Mouse (Mus musculus): Measurements from ENCODE around the gene Olfr181. TPM values are rescaled to one million over a fixed set of nuclear protein-coding genes. Genes with fewer than 3 reads are reported as not detected.

The Olfr181 gene
- polyA plus RNA-seq (2016; fragmentation: Nextera tagmentation; extraction: Ambion mirVana), result not detected in 2 replicates

- Histone ChIP-seq H3K9me3 (no peaks in the 10 kb centered on the region), H3K27ac (no peak within 1 kb of the TSS), H3K4me3 (no peak within 1 kb of the TSS), H3K27me3 (ENCODE audit: insufficient read depth, poor library complexity, severe bottlenecking) (no peaks in the 10 kb centered on the region), H3K36me3 (no peaks in the 10 kb centered on the region), H3K4me1 (no peaks in the 10 kb centered on the region)
- WGBS, result 59% methylated on average over 1 of the region's 1 CpGs
- no peak for DNase-seq (ENCODE audit: low spot score)
These were observed at the start of gene Olfr181 for GRCm38 (mm10) chr16:58928655-58929054. Gene Olfr181, minus strand, starts transcription at chr16:58928755.

DNA sequence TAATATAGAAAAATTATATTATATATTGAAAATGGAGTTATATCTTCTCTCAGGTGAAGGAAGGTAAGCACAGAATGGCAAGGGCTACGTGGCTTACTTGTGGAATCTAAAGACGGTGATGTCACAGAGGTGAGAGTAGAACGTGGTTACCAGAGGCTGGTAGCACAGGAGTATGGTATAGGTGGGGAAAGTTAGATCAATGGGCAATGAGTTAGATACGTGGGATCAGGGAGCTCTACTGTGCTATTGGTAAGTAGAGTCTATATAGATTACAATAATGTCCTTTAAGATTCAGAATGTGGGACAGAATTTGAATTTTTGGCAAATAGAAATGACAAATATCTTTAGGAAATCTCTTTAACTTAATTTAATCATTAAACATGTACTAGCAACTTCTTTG lies 737 bp upstream of the Olfr181 start, which contains the start of gene Olfr180:
Gene Olfr180 (minus strand): TSS at position 101 of the 400 bp plus-strand sequence.
- DNase-seq (ENCODE audit: low spot score), result no peak
- Histone ChIP-seq H3K4me3 (no peak within 1 kb of the TSS), H3K27ac (no peak within 1 kb of the TSS), H3K9me3 (no peaks in the 10 kb centered on the region), H3K4me1 (no peaks in the 10 kb centered on the region), H3K27me3 (ENCODE audit: insufficient read depth, poor library complexity, severe bottlenecking) (no peaks in the 10 kb centered on the region), H3K36me3 (no peaks in the 10 kb centered on the region)
- 78% methylated on average over 4 of the region's 4 CpGs for WGBS

GRCm38 (mm10) chr16:58891963-58892362 lies 36.6 kb downstream of the Olfr181 start, which contains the start of gene Olfr178:
Gene Olfr178, minus strand, starts transcription at chr16:58892063.
- Histone ChIP-seq H3K4me1 (no peaks in the 10 kb centered on the region), H3K9me3 (0 out of 2 replicates have a peak, but pooled peaks cover under 1% of the 10 kb centered on the region), H3K36me3 (no peaks in the 10 kb centered on the region), H3K27ac (no peak within 1 kb of the TSS), H3K4me3 (no peak within 1 kb of the TSS), H3K27me3 (ENCODE audit: insufficient read depth, poor library complexity, severe bottlenecking) (no peaks in the 10 kb centered on the region)
- DNase-seq (ENCODE audit: low spot score), result no peak
- WGBS, result 86% methylated on average over 3 of the region's 3 CpGs

DNA sequence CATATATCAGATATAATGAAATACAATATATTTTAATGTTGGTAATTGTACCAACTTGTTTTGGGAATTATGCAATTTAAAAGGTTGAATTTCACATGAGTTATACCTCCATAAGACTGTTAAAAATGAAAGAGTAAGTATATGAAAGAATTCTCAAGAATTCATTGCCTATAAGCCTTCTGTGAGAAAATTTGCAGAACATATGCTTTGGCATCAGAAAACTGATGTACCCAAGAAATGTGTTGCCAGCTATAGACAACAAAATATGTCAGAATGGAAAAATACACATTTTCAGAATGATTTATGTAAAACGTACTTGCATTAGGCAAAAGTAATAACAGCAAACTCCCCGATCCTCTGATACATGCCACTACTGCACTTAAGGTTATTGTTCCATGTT lies 44.1 kb downstream of the Olfr181 start:
- Histone ChIP-seq H3K9me3 (0 out of 2 replicates have a peak, but pooled peaks cover 4% of the 10 kb centered on the region), H3K36me3 (no peaks in the 10 kb centered on the region), H3K27me3 (ENCODE audit: insufficient read depth, poor library complexity, severe bottlenecking) (no peaks in the 10 kb centered on the region), H3K27ac (no peak overlapping the region), H3K4me1 (no peaks in the 10 kb centered on the region), H3K4me3 (no peak overlapping the region)
- 83% methylated on average over 2 of the region's 2 CpGs for WGBS
- no peak for DNase-seq (ENCODE audit: low spot score)

Other genes with a start within 250 kb of the Olfr181 start
- not detected in 2 replicates for gene Gpr15, start 209.7 kb downstream of the Olfr181 start, polyA plus RNA-seq (2016; fragmentation: Nextera tagmentation; extraction: Ambion mirVana)
- gene Cldnd1, start 200.8 kb downstream of the Olfr181 start, polyA plus RNA-seq (2016; fragmentation: Nextera tagmentation; extraction: Ambion mirVana), result 106 TPM in 2 replicates
- gene Olfr172, start 165.6 kb downstream of the Olfr181 start, polyA plus RNA-seq (2016; fragmentation: Nextera tagmentation; extraction: Ambion mirVana), result not detected in 2 replicates
- not detected in 2 replicates for gene Olfr173, start 128.5 kb downstream of the Olfr181 start, polyA plus RNA-seq (2016; fragmentation: Nextera tagmentation; extraction: Ambion mirVana)
- gene Olfr175-ps1, start 102.0 kb downstream of the Olfr181 start, polyA plus RNA-seq (2016; fragmentation: Nextera tagmentation; extraction: Ambion mirVana), result not detected in 2 replicates
- gene Olfr177, start 54.0 kb downstream of the Olfr181 start, polyA plus RNA-seq (2016; fragmentation: Nextera tagmentation; extraction: Ambion mirVana), result not detected in 2 replicates
- not detected in 2 replicates for gene Olfr178, start 36.7 kb downstream of the Olfr181 start, polyA plus RNA-seq (2016; fragmentation: Nextera tagmentation; extraction: Ambion mirVana)
- not detected in 2 replicates for gene Olfr180, start 637 bp upstream of the Olfr181 start, polyA plus RNA-seq (2016; fragmentation: Nextera tagmentation; extraction: Ambion mirVana)
- gene Olfr183, start 66.6 kb upstream of the Olfr181 start, polyA plus RNA-seq (2016; fragmentation: Nextera tagmentation; extraction: Ambion mirVana), result not detected in 2 replicates
- gene Olfr186, start 101.5 kb upstream of the Olfr181 start, polyA plus RNA-seq (2016; fragmentation: Nextera tagmentation; extraction: Ambion mirVana), result not detected in 2 replicates
- not detected in 2 replicates for gene Olfr187, start 111.0 kb upstream of the Olfr181 start, polyA plus RNA-seq (2016; fragmentation: Nextera tagmentation; extraction: Ambion mirVana)
- not detected in 2 replicates for gene Olfr190, start 149.2 kb upstream of the Olfr181 start, polyA plus RNA-seq (2016; fragmentation: Nextera tagmentation; extraction: Ambion mirVana)
- gene Olfr191, start 161.1 kb upstream of the Olfr181 start, polyA plus RNA-seq (2016; fragmentation: Nextera tagmentation; extraction: Ambion mirVana), result not detected in 2 replicates
- gene Olfr193, start 183.1 kb upstream of the Olfr181 start, polyA plus RNA-seq (2016; fragmentation: Nextera tagmentation; extraction: Ambion mirVana), result not detected in 2 replicates
- gene Olfr194, start 192.3 kb upstream of the Olfr181 start, polyA plus RNA-seq (2016; fragmentation: Nextera tagmentation; extraction: Ambion mirVana), result not detected in 2 replicates
- not detected in 2 replicates for gene Olfr195, start 218.3 kb upstream of the Olfr181 start, polyA plus RNA-seq (2016; fragmentation: Nextera tagmentation; extraction: Ambion mirVana)
- not detected in 2 replicates for gene Olfr196, start 241.7 kb upstream of the Olfr181 start, polyA plus RNA-seq (2016; fragmentation: Nextera tagmentation; extraction: Ambion mirVana)

All from heart, embryonic 10.5 days (tissue).